Mouse (Mus musculus) liver, postnatal 0 days (tissue): ENCODE data around the gene Zfp39.

ENCODE experiments used
- CTCF ChIP-seq: sonication (generic); IDR thresholded peaks from 2 replicates; pipeline ENCODE4 v1.5.1; 2016; ENCODE audit warnings: antibody characterized with exemption, low read depth
- EP300 ChIP-seq: IDR thresholded peaks from 2 replicates; pipeline ENCODE4 v1.6.1; 2016; ENCODE audit warnings: antibody characterized with exemption, low read depth, mild to moderate bottlenecking

GRCm38 (mm10) chr11:58897485-58897884 is 6.5 kb downstream of the Zfp39 start:
- TF ChIP-seq CTCF: no peak
- no peak for TF ChIP-seq EP300
